Mouse (Mus musculus) stomach, postnatal 0 days (tissue): Measurements from ENCODE around the gene Tmem87a. TPM values are rescaled to one million over a fixed set of nuclear protein-coding genes. Genes with fewer than 3 reads are reported as not detected.
A peak's percentile ranks its signal among the peaks of the same experiment; 100 is the strongest.

Source experiments
- ATAC-seq: fragments of 200-750 bp; cut with Nextera tagmentation; 2 replicates; pipeline ENCODE4 v1.8.0; 2017; ENCODE audit not compliant: low FRiP score, low TSS enrichment
- DNase-seq: peaks from one replicate; pipeline ENCODE4 v3.0.0-alpha.2; 2016; ENCODE audit warnings: low spot score
- H3K27ac ChIP-seq: fragments of 300-500 bp; sonication (generic); replicated peaks from 2 replicates; pipeline ENCODE4 v1.5.1; 2014; ENCODE audit warnings: mild to moderate bottlenecking, control low read depth
- H3K27me3 ChIP-seq: fragments of 300-500 bp; sonication (generic); 2 replicates; pipeline ENCODE4 v1.6.1; 2014; ENCODE audit warnings: low read length; ENCODE audit not compliant: control insufficient read depth, insufficient read depth
- H3K36me3 ChIP-seq: fragments of 300-500 bp; sonication (generic); 2 replicates; pipeline ENCODE4 v1.6.1; 2014; ENCODE audit warnings: low read length, mixed read lengths; ENCODE audit not compliant: control insufficient read depth, insufficient read depth
- H3K4me1 ChIP-seq: fragments of 300-500 bp; sonication (generic); replicated peaks from 2 replicates; pipeline ENCODE4 v1.6.1; 2014; ENCODE audit warnings: antibody characterized with exemption; ENCODE audit not compliant: control insufficient read depth, insufficient read depth
- H3K4me2 ChIP-seq: fragments of 300-500 bp; sonication (generic); replicated peaks from 2 replicates; pipeline ENCODE4 v1.6.1; 2014; ENCODE audit warnings: low read depth, mild to moderate bottlenecking, control low read depth, moderate library complexity
- H3K4me3 ChIP-seq: fragments of 300-500 bp; sonication (generic); 2 replicates; pipeline ENCODE4 v1.5.1; 2014; ENCODE audit warnings: low read depth, low read length, control low read depth
- H3K9ac ChIP-seq: fragments of 300-500 bp; sonication (generic); 2 replicates; pipeline ENCODE4 v1.6.1; 2014; ENCODE audit warnings: mild to moderate bottlenecking, low read length, control low read depth, mixed read lengths
- H3K9me3 ChIP-seq: fragments of 300-500 bp; sonication (generic); 2 replicates; pipeline ENCODE4 v1.6.1; 2016; ENCODE audit warnings: low read length; ENCODE audit not compliant: control insufficient read depth
- CTCF ChIP-seq: IDR thresholded peaks from 2 replicates; pipeline ENCODE4 v1.5.1; 2016; ENCODE audit warnings: antibody characterized with exemption, low read depth, mild to moderate bottlenecking, moderate library complexity
- EP300 ChIP-seq: optimal IDR thresholded peaks from 2 replicates; pipeline ENCODE3; 2016; ENCODE audit warnings: antibody characterized with exemption
- WGBS: fragments of 180-500 bp; shearing (Covaris S2); extraction: QIAGEN DNeasy Blood & Tissue Kit; methylation state at CpG from one replicate; pipeline ENCODE4 v1.1.7; 2014; 5-methylcytosine and 5-hydroxymethylcytosine counted together
- polyA plus RNA-seq: library from polyadenylated mRNA; unstranded; fragments of >200 nt; fragmentation: Nextera tagmentation; extraction: Ambion mirVana; gene quantifications from 2 replicates; pipeline ENCODE4 v1.2.1, GENCODE M21; 2015

Tmem87a gene
- polyA plus RNA-seq, 1 experiment from 2014 or later, result 16.4 TPM

DNA sequence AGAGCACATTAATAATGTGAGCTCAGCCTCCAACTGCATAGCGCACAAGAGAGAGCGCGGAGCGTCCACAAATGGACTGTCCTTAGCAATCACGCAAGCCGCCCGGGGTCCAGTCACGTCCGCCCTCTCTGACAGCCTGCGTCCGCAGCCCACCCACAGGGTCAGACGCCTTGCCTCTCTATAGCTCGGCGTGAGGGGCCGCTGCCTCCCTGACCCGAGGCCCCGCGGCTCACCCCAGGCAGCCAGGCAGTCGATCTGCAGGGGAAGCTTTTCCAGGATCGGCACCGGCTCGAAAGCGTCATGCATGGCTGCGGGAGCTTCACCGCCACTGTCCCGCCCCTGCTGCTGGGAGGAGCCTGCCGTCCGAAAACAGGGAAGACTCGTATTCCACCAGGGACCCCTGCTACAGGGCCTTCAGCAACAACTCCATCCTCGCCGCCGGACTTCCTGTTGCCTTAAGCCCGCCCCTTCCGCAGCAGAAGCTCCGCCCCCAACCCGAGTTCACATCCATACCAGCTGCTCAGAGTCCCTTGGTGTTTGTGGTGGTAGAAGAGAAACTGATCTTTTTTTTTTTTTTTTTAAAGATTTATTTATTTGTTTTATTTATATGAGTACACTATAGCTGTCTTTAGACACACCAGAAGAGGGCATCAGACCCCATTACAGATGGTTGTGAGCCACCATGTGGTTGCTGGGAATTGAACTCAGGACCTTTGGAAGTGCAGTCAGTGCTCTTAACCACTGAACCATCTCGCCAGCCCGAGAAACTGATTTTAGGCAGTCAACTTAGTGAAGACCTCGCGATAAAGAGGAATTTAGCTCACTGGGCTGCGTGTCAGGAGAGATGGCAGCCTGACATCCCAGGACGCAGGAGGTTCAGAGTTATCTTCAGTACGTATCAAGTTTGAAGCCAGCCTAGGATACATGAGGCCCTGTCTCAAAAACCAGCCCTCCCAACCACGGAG is 50.9 kb downstream of the Tmem87a start, which contains the start of gene Vps39:
TSS of gene Vps39 (minus strand) at position 456 of the 965 bp plus-strand sequence.
- Histone ChIP-seq H3K9me3 (no peaks in the 10 kb centered on the region), H3K4me3 (peak within 1 kb of the TSS; percentile 95), H3K27me3 (no peaks in the 10 kb centered on the region), H3K9ac (peak within 1 kb of the TSS; percentile 89), H3K4me1 (0 out of 2 replicates have a peak, but pooled peaks cover 3% of the 10 kb centered on the region), H3K4me2 (peak within 1 kb of the TSS; percentile 78), H3K36me3 (peaks cover 7% of the 10 kb centered on the region; the same call in 1 of the 2 replicates), H3K27ac (peak within 1 kb of the TSS; percentile 76)
- DNase-seq (peak; percentile 92), ATAC-seq (peak; percentile 91)
- WGBS, result 12% methylated on average over 44 of the region's 44 CpGs
- TF ChIP-seq EP300 (no peak), CTCF (peak; percentile 8; the same call in 1 of the 2 replicates)

DNA sequence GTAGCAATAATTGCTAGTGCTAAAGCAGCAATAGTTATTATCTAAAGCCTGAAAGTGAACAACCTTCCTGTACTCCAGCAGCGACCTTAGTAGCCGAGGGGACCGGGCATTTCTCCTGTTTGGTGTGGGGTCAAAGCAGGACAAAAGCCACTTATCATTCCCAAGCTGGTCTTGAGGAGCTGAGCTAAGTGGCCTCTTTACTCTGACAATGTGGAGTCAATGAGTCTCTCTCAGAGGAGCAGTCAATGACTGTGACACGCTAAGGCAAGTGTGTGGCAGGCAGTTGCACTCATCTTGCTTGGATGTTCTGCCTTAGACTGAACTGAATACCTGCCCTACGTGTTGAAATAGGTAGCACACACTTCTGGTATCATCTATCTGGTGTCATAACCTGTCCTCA is 52.6 kb downstream of the Tmem87a start:
- Histone ChIP-seq H3K4me1 (0 out of 2 replicates have a peak, but pooled peaks cover 3% of the 10 kb centered on the region), H3K9ac (no peak overlapping the region), H3K4me2 (no peak overlapping the region), H3K36me3 (peaks cover 9% of the 10 kb centered on the region; the same call in 1 of the 2 replicates), H3K4me3 (no peak overlapping the region), H3K27ac (no peak overlapping the region), H3K27me3 (no peaks in the 10 kb centered on the region), H3K9me3 (no peaks in the 10 kb centered on the region)
- ATAC-seq, result no peak
- 85% methylated on average over 5 of the region's 5 CpGs for WGBS
- DNase-seq, result no peak
- TF ChIP-seq EP300 (no peak), CTCF (no peak)

DNA sequence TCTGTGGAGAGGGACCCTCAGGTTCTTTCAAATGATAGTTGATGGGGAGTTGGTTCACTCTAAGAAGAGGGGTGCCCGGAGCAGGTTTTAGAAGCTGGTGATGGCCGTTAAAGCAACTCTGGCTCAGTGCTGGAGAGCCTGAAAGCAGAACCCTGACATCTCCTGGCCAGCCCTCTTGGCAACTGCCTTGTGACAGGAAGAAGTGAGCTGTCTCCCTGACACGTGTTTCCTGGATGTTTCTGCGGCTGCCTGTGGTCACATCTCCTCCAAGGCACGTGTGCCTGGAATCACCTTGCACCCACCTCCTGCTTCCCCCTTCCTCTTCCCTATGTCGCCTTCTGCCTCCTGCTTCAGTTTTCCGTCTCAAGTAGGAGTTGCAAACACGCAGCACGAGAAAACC is 55.8 kb downstream of the Tmem87a start:
- TF ChIP-seq EP300, result no peak
- no peak for TF ChIP-seq CTCF
- ATAC-seq (no peak), DNase-seq (no peak)
- Histone ChIP-seq H3K27me3 (no peaks in the 10 kb centered on the region), H3K4me3 (no peak overlapping the region), H3K27ac (no peak overlapping the region), H3K4me1 (0 out of 2 replicates have a peak, but pooled peaks cover 3% of the 10 kb centered on the region), H3K4me2 (no peak overlapping the region), H3K36me3 (peaks cover 11% of the 10 kb centered on the region), H3K9me3 (no peaks in the 10 kb centered on the region), H3K9ac (no peak overlapping the region)
- 81% methylated on average over 9 of the region's 9 CpGs for WGBS

DNA sequence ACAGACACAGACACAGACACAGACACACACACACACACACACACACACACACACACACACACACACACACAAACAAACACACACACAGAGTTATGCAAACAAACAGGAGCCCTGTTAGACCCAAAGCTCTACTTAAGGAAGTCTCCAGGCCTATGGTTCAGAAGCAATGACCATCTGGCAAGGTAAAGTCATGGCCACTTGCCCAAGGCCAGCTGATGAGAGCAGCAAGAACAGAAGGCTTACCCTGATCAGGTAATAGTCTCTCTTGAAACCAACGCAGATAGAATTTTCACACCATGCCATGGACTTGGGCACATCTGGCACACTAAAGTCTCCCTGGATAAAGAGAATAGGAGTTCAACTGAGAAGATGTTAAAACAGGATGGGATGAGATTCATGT is 62.2 kb downstream of the Tmem87a start:
- ATAC-seq (no peak), DNase-seq (no peak)
- Histone ChIP-seq H3K27ac (no peak overlapping the region), H3K36me3 (peaks cover 20% of the 10 kb centered on the region), H3K4me3 (no peak overlapping the region), H3K9me3 (no peaks in the 10 kb centered on the region), H3K9ac (no peak overlapping the region), H3K27me3 (no peaks in the 10 kb centered on the region), H3K4me2 (no peak overlapping the region), H3K4me1 (no peaks in the 10 kb centered on the region)
- 91% methylated on average over 1 of the region's 1 CpGs for WGBS
- no peak for TF ChIP-seq CTCF
- no peak for TF ChIP-seq EP300

DNA sequence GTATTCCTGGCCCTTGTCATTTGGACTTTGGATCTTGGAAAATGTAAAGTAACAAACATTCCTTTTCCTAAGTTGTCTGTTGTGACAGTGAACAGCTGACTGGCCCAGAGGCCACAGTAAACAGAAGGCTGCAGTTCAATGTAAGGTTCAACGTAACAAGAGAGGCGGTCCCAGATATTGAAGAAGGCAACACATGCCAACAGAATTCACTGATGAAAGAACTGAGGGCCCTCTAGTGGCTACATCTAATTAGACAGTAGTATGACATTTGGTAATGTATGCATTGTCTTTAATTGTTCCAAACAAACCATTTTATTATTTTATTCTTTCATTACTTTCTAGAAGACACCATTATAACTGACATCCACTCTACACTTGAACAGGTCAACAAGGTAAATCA is 66.0 kb downstream of the Tmem87a start:
- WGBS, result 48% methylated on average over 2 of the region's 2 CpGs
- H3K9me3 ChIP-seq, result no peaks in the 10 kb centered on the region
- H3K4me1 ChIP-seq, result no peaks in the 10 kb centered on the region
- ATAC-seq, result no peak
- no peaks in the 10 kb centered on the region for H3K27me3 ChIP-seq
- DNase-seq, result no peak
- no peak overlapping the region for H3K9ac ChIP-seq
- H3K4me2 ChIP-seq, result no peak overlapping the region
- H3K36me3 ChIP-seq, result peaks cover 16% of the 10 kb centered on the region
- no peak overlapping the region for H3K4me3 ChIP-seq
- TF ChIP-seq EP300 (no peak), CTCF (peak; percentile 62)
- H3K27ac ChIP-seq, result no peak overlapping the region

DNA sequence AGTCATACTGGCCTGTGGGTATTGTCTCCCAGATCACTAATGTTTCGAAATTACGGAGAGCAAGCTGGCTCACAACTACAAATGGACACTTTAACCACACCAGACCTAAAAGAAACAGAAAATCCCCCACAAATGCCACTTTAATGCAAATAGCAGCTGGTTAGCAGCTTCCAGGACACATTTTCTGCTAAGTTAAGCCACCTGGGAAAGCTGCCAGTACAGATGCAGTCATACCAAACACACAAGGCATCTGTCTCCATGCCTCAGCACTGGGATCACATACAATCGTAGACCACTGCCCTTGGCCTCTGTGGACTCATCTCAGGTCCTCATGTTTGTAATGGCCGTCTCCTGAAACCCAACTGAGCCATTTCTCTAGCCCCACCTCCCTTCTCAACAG is 72.3 kb downstream of the Tmem87a start:
- no peaks in the 10 kb centered on the region for H3K4me1 ChIP-seq
- 60% methylated on average over 4 of the region's 4 CpGs for WGBS
- peaks cover 28% of the 10 kb centered on the region for H3K36me3 ChIP-seq
- TF ChIP-seq EP300, result no peak
- TF ChIP-seq CTCF, result no peak
- H3K27me3 ChIP-seq, result no peaks in the 10 kb centered on the region
- H3K9me3 ChIP-seq, result no peaks in the 10 kb centered on the region
- H3K27ac ChIP-seq, result no peak overlapping the region
- no peak overlapping the region for H3K4me3 ChIP-seq
- H3K9ac ChIP-seq, result no peak overlapping the region
- DNase-seq, result no peak
- H3K4me2 ChIP-seq, result no peak overlapping the region
- ATAC-seq, result no peak
